Mouse (Mus musculus) midbrain, embryonic 11.5 days (tissue): ENCODE data around the gene H2-Eb1. TPM values are rescaled to one million over a fixed set of nuclear protein-coding genes. Genes with fewer than 3 reads are reported as not detected.

Source experiments
- ATAC-seq: fragments of 200-750 bp; cut with Nextera tagmentation; 2 replicates; pipeline ENCODE4 v1.8.0; 2017; ENCODE audit warnings: moderate TSS enrichment, moderate library complexity; ENCODE audit not compliant: low FRiP score
- DNase-seq: peaks from one replicate; pipeline ENCODE4 v3.0.0; 2015; ENCODE audit warnings: low spot score; ENCODE audit errors: missing footprints
- H3K27ac ChIP-seq: fragments of 300-500 bp; sonication (generic); 2 replicates; pipeline ENCODE4 v1.5.1; 2014; ENCODE audit warnings: low read depth, low read length
- H3K27me3 ChIP-seq: fragments of 300-500 bp; sonication (generic); 2 replicates; pipeline ENCODE4 v1.6.1; 2014; ENCODE audit warnings: mild to moderate bottlenecking, low read length, moderate library complexity, mixed read lengths; ENCODE audit not compliant: control insufficient read depth, insufficient read depth
- H3K36me3 ChIP-seq: fragments of 300-500 bp; sonication (generic); 2 replicates; pipeline ENCODE4 v1.6.1; 2014; ENCODE audit warnings: mild to moderate bottlenecking, low read length, moderate library complexity, mixed read lengths; ENCODE audit not compliant: control insufficient read depth, insufficient read depth
- H3K4me1 ChIP-seq: fragments of 300-500 bp; sonication (generic); 2 replicates; pipeline ENCODE4 v1.6.1; 2014; ENCODE audit warnings: low read length; ENCODE audit not compliant: control insufficient read depth, insufficient read depth
- H3K4me2 ChIP-seq: fragments of 300-500 bp; sonication (generic); 2 replicates; pipeline ENCODE4 v1.6.1; 2014; ENCODE audit warnings: mild to moderate bottlenecking, moderate library complexity
- H3K4me3 ChIP-seq: fragments of 300-500 bp; sonication (generic); 2 replicates; pipeline ENCODE4 v1.5.1; 2014; ENCODE audit warnings: low read depth, low read length
- H3K9ac ChIP-seq: fragments of 300-500 bp; sonication (generic); 2 replicates; pipeline ENCODE4 v1.6.1; 2014; ENCODE audit warnings: low read length
- H3K9me3 ChIP-seq: fragments of 300-500 bp; sonication (generic); 2 replicates; pipeline ENCODE4 v1.6.1; 2016; ENCODE audit warnings: low read length; ENCODE audit not compliant: control insufficient read depth
- WGBS: fragments of 180-500 bp; shearing (Covaris S2); extraction: QIAGEN DNeasy Blood & Tissue Kit; methylation state at CpG from one replicate; pipeline ENCODE4 v1.1.7; 2014; 5-methylcytosine and 5-hydroxymethylcytosine counted together
- polyA plus RNA-seq: library from polyadenylated mRNA; unstranded; fragments of >200 nt; fragmentation: Nextera tagmentation; extraction: Ambion mirVana; gene quantifications from 2 replicates; pipeline ENCODE4 v1.2.1, GENCODE M21; 2014

H2-Eb1 gene
- polyA plus RNA-seq, 1 experiment from 2014 or later = 1.7 TPM

DNA sequence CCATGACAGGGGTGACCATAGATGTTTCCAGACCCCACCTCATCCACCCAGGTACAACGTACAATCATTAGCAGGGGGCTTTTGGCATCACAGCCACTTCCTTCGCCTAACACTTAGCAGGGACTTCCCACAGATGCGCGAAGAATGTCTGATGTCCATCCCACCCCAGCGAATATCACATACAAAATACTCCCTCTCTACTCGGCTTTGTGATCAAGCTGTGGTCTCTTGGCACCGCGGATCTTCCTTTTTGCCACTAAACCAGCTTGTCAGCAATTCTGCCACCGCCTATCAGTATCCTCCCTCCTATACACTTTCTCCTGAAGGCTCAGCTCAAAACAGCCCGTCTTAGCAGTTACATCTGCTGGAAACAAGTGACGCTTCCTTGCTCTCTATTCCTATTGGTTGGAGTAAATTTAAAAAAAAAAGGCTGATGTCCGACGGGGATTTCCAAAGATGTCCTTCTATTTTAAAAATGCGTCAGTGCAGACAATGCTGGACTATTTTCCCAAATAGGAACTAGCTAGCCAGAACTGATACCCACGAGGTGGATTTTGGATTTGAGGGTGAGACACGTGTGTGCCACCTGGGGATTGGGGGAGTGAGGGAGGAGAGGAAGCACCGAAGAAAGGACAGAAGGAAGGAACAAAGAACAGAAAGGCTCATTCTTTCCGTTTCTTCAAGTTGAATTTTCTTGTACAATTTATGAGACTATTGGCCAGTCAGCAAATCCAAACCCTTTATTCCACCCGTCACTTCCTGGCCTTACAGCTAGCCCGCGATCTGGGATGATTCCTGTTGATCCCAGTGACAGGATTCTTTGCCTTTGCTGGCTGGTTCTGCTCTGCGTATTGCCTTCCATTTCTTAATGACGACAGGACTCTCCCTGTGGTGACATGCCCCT lies 9.5 kb upstream of the H2-Eb1 start:
- DNase-seq (peak; percentile 96), ATAC-seq (peak; percentile 70; the same call in 1 of the 2 replicates)
- 22% methylated on average over 23 of the region's 23 CpGs for WGBS
- no peaks in the 10 kb centered on the region for H3K9me3 ChIP-seq
- H3K36me3 ChIP-seq = no peaks in the 10 kb centered on the region
- no peaks in the 10 kb centered on the region for H3K4me1 ChIP-seq
- peak overlapping the region; percentile 26 for H3K4me3 ChIP-seq
- H3K9ac ChIP-seq = peak overlapping the region; percentile 53
- H3K4me2 ChIP-seq = peak overlapping the region; percentile 45
- H3K27ac ChIP-seq = no peak overlapping the region
- no peaks in the 10 kb centered on the region for H3K27me3 ChIP-seq

GRCm38 (mm10) chr17:34299356-34299755 lies 6.3 kb upstream of the H2-Eb1 start:
- no peak overlapping the region for H3K4me3 ChIP-seq
- H3K4me2 ChIP-seq = no peak overlapping the region
- no peaks in the 10 kb centered on the region for H3K36me3 ChIP-seq
- ATAC-seq (no peak), DNase-seq (no peak)
- H3K27me3 ChIP-seq = no peaks in the 10 kb centered on the region
- no peaks in the 10 kb centered on the region for H3K9me3 ChIP-seq
- H3K9ac ChIP-seq = no peak overlapping the region
- H3K27ac ChIP-seq = no peak overlapping the region
- 75% methylated on average over 3 of the region's 3 CpGs for WGBS
- no peaks in the 10 kb centered on the region for H3K4me1 ChIP-seq

DNA sequence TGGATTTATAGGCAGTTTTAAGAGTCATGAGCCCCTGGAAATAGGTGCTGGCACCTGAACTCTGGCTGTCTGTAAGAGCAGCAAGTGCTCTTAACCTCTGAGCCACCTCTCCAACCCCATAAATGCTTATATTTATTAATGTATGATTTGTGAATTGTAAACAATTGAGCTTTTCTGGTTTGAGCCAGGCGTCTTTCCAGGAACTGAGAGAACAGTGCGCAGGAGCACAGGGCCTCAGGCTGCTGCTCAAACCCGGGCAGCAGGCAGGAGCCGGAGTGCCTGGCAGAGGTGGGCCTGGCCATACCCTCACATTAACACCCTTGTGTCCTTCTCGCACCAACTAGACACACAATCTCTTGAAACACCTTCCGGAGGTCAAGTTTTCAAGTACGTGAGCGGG lies 5.6 kb upstream of the H2-Eb1 start:
- Histone ChIP-seq H3K27ac (no peak overlapping the region), H3K4me2 (no peak overlapping the region), H3K9ac (no peak overlapping the region), H3K4me3 (no peak overlapping the region), H3K4me1 (no peaks in the 10 kb centered on the region), H3K36me3 (no peaks in the 10 kb centered on the region), H3K9me3 (no peaks in the 10 kb centered on the region), H3K27me3 (no peaks in the 10 kb centered on the region)
- 93% methylated on average over 8 of the region's 8 CpGs for WGBS
- DNase-seq = no peak
- ATAC-seq = no peak

GRCm38 (mm10) chr17:34300691-34301566 lies 4.7 kb upstream of the H2-Eb1 start:
- no peak overlapping the region for H3K27ac ChIP-seq
- no peak overlapping the region for H3K4me2 ChIP-seq
- no peak overlapping the region for H3K4me3 ChIP-seq
- ATAC-seq = no peak
- H3K9me3 ChIP-seq = no peaks in the 10 kb centered on the region
- H3K4me1 ChIP-seq = no peaks in the 10 kb centered on the region
- H3K9ac ChIP-seq = no peak overlapping the region
- no peak for DNase-seq
- H3K36me3 ChIP-seq = no peaks in the 10 kb centered on the region
- H3K27me3 ChIP-seq = no peaks in the 10 kb centered on the region
- 82% methylated on average over 23 of the region's 23 CpGs for WGBS

- Histone ChIP-seq H3K36me3 (no peaks in the 10 kb centered on the region), H3K9ac (no peak overlapping the region), H3K27ac (no peak overlapping the region), H3K4me1 (no peaks in the 10 kb centered on the region), H3K4me3 (no peak overlapping the region), H3K27me3 (no peaks in the 10 kb centered on the region), H3K4me2 (no peak overlapping the region), H3K9me3 (no peaks in the 10 kb centered on the region)
- DNase-seq (no peak), ATAC-seq (no peak)
- 88% methylated on average over 4 of the region's 4 CpGs for WGBS
These were observed 3.9 kb upstream of the H2-Eb1 start for GRCm38 (mm10) chr17:34301670-34302190.

- ATAC-seq = no peak
- Histone ChIP-seq H3K27ac (no peak overlapping the region), H3K4me1 (no peaks in the 10 kb centered on the region), H3K9me3 (no peaks in the 10 kb centered on the region), H3K36me3 (no peaks in the 10 kb centered on the region), H3K4me2 (no peak overlapping the region), H3K4me3 (no peak overlapping the region), H3K27me3 (no peaks in the 10 kb centered on the region), H3K9ac (no peak overlapping the region)
- no peak for DNase-seq
- 95% methylated on average over 2 of the region's 2 CpGs for WGBS
These were observed 1.9 kb upstream of the H2-Eb1 start for GRCm38 (mm10) chr17:34303789-34304188.

DNA sequence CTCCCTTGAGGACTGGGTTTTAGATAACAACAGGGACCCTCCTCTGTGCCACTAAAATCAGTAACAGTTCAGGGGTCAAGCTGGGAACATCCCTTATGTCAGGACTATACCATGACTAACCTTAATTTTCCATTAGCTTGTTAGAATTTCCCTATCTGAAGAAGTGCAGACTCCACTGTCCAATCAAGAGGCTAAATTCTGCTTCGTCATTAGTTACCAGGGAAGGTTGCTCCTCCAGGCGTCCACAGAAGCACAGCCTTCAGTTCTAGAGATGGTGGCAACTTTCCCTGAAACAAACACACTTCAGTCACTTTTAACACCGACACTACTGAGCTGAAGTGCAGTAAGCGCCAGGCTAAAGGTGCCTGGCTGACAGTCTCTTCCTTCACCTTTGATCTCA lies 916 bp upstream of the H2-Eb1 start:
- DNase-seq (peak; percentile 90), ATAC-seq (no peak)

GRCm38 (mm10) chr17:34306407-34306806 lies 740 bp downstream of the H2-Eb1 start:
- H3K9me3 ChIP-seq = no peaks in the 10 kb centered on the region
- no peak overlapping the region for H3K9ac ChIP-seq
- H3K4me2 ChIP-seq = no peak overlapping the region
- WGBS = 76% methylated on average over 2 of the region's 2 CpGs
- ATAC-seq (no peak), DNase-seq (no peak)
- no peaks in the 10 kb centered on the region for H3K36me3 ChIP-seq
- no peak overlapping the region for H3K27ac ChIP-seq
- H3K4me1 ChIP-seq = no peaks in the 10 kb centered on the region
- no peaks in the 10 kb centered on the region for H3K27me3 ChIP-seq
- no peak overlapping the region for H3K4me3 ChIP-seq

More for the DNA sequence above, 916 bp upstream of the H2-Eb1 start:
- 35% methylated on average over 4 of the region's 4 CpGs for WGBS
- no peak overlapping the region for H3K4me2 ChIP-seq
- no peaks in the 10 kb centered on the region for H3K4me1 ChIP-seq
- no peaks in the 10 kb centered on the region for H3K36me3 ChIP-seq
- no peak overlapping the region for H3K27ac ChIP-seq
- no peaks in the 10 kb centered on the region for H3K27me3 ChIP-seq
- no peaks in the 10 kb centered on the region for H3K9me3 ChIP-seq
- no peak overlapping the region for H3K4me3 ChIP-seq
- H3K9ac ChIP-seq = no peak overlapping the region

GRCm38 (mm10) chr17:34307216-34307615 lies 1.5 kb downstream of the H2-Eb1 start:
- Histone ChIP-seq H3K9me3 (no peaks in the 10 kb centered on the region), H3K4me3 (no peak overlapping the region), H3K27me3 (no peaks in the 10 kb centered on the region), H3K4me2 (no peak overlapping the region), H3K36me3 (no peaks in the 10 kb centered on the region), H3K27ac (no peak overlapping the region), H3K4me1 (no peaks in the 10 kb centered on the region), H3K9ac (no peak overlapping the region)
- DNase-seq = no peak
- no peak for ATAC-seq
